Mouse (Mus musculus): ENCODE measurements around the gene Ccdc28a. TPM values are rescaled to one million over a fixed set of nuclear protein-coding genes. Genes with fewer than 3 reads are reported as not detected.
A peak's percentile ranks its signal among the peaks of the same experiment; 100 is the strongest.

Ccdc28a gene
- total RNA-seq (2015) = 9.7 and 12.4 TPM in 2 replicates
- total RNA-seq (2017) = 5.9 and 6.9 TPM in 2 replicates

GRCm38 (mm10) chr10:18234560-18235401, at the start of gene Ccdc28a:
Gene Ccdc28a (minus strand): TSS chr10:18234998.
- ATAC-seq (ENCODE audit: poor library complexity, severe bottlenecking) = peak; percentile 89

GRCm38 (mm10) chr10:18283991-18284390, 49.2 kb upstream of the Ccdc28a start:
- ATAC-seq (ENCODE audit: poor library complexity, severe bottlenecking) = no peak

- ATAC-seq (ENCODE audit: poor library complexity, severe bottlenecking) = no peak
Measured at GRCm38 (mm10) chr10:18276090-18276734, 41.4 kb upstream of the Ccdc28a start.

- no peak for ATAC-seq (ENCODE audit: poor library complexity, severe bottlenecking)
Measured at GRCm38 (mm10) chr10:18251345-18251744, 16.5 kb upstream of the Ccdc28a start.

- no peak for ATAC-seq (ENCODE audit: poor library complexity, severe bottlenecking)
Measured at GRCm38 (mm10) chr10:18243614-18244013, 8.8 kb upstream of the Ccdc28a start.

- ATAC-seq (ENCODE audit: poor library complexity, severe bottlenecking) = peak; percentile 51
Measured at GRCm38 (mm10) chr10:18237191-18237590, 2.4 kb upstream of the Ccdc28a start.

- ATAC-seq (ENCODE audit: poor library complexity, severe bottlenecking) = no peak
Measured at GRCm38 (mm10) chr10:18236328-18236927, 1.6 kb upstream of the Ccdc28a start.

- ATAC-seq (ENCODE audit: poor library complexity, severe bottlenecking) = no peak
Measured at GRCm38 (mm10) chr10:18235402-18235747, 577 bp upstream of the Ccdc28a start.

- no peak for ATAC-seq (ENCODE audit: poor library complexity, severe bottlenecking)
Measured at GRCm38 (mm10) chr10:18233891-18234290, 907 bp downstream of the Ccdc28a start.

GRCm38 (mm10) chr10:18224386-18224785, 10.4 kb downstream of the Ccdc28a start:
- ATAC-seq (ENCODE audit: poor library complexity, severe bottlenecking) = no peak

- ATAC-seq (ENCODE audit: poor library complexity, severe bottlenecking) = no peak
Measured at GRCm38 (mm10) chr10:18219351-18219750, 15.4 kb downstream of the Ccdc28a start.

- no peak for ATAC-seq (ENCODE audit: poor library complexity, severe bottlenecking)
Measured at GRCm38 (mm10) chr10:18214124-18214523, 20.7 kb downstream of the Ccdc28a start.

GRCm38 (mm10) chr10:18213373-18213772, 21.4 kb downstream of the Ccdc28a start:
- ATAC-seq (ENCODE audit: poor library complexity, severe bottlenecking) = no peak

- peak; percentile 99 for ATAC-seq (ENCODE audit: poor library complexity, severe bottlenecking)
Measured at GRCm38 (mm10) chr10:18210726-18211125, 24.1 kb downstream of the Ccdc28a start, which contains the start of gene Ect2l. Gene Ect2l (minus strand): TSS chr10:18210890.

- no peak for ATAC-seq (ENCODE audit: poor library complexity, severe bottlenecking)
Measured at GRCm38 (mm10) chr10:18210119-18210518, 24.7 kb downstream of the Ccdc28a start.

- no peak for ATAC-seq (ENCODE audit: poor library complexity, severe bottlenecking)
Measured at GRCm38 (mm10) chr10:18204067-18204466, 30.7 kb downstream of the Ccdc28a start.

- ATAC-seq (ENCODE audit: poor library complexity, severe bottlenecking) = no peak
Measured at GRCm38 (mm10) chr10:18202401-18202800, 32.4 kb downstream of the Ccdc28a start.

- ATAC-seq (ENCODE audit: poor library complexity, severe bottlenecking) = no peak
Measured at GRCm38 (mm10) chr10:18200656-18201055, 34.1 kb downstream of the Ccdc28a start.

- ATAC-seq (ENCODE audit: poor library complexity, severe bottlenecking) = no peak
Measured at GRCm38 (mm10) chr10:18199919-18200318, 34.9 kb downstream of the Ccdc28a start.

- ATAC-seq (ENCODE audit: poor library complexity, severe bottlenecking) = no peak
Measured at GRCm38 (mm10) chr10:18198286-18199015, 36.3 kb downstream of the Ccdc28a start.

Data from megakaryocyte, adult 5-6 weeks (primary cell).